Mouse (Mus musculus): Measurements from ENCODE around the gene Lrrc4b.

Lrrc4b gene

GRCm38 (mm10) chr7:44428171-44428950 is 457 bp upstream of the Lrrc4b start:
- ChIA-PET POLR2A (interaction anchor here in 2 of 4 experiments (0.6 to 1.5 kb wide), 5 partner anchors 15 to 275 kb away, joined by 3 to 7 read pairs (median 3); no protein-coding TSS in a partner anchor), CTCF (interaction anchor here (0.6 to 1.4 kb wide), 7 partner anchors 14 to 534 kb away, joined by 3 to 12 read pairs (median 3); no protein-coding TSS in a partner anchor)

DNA sequence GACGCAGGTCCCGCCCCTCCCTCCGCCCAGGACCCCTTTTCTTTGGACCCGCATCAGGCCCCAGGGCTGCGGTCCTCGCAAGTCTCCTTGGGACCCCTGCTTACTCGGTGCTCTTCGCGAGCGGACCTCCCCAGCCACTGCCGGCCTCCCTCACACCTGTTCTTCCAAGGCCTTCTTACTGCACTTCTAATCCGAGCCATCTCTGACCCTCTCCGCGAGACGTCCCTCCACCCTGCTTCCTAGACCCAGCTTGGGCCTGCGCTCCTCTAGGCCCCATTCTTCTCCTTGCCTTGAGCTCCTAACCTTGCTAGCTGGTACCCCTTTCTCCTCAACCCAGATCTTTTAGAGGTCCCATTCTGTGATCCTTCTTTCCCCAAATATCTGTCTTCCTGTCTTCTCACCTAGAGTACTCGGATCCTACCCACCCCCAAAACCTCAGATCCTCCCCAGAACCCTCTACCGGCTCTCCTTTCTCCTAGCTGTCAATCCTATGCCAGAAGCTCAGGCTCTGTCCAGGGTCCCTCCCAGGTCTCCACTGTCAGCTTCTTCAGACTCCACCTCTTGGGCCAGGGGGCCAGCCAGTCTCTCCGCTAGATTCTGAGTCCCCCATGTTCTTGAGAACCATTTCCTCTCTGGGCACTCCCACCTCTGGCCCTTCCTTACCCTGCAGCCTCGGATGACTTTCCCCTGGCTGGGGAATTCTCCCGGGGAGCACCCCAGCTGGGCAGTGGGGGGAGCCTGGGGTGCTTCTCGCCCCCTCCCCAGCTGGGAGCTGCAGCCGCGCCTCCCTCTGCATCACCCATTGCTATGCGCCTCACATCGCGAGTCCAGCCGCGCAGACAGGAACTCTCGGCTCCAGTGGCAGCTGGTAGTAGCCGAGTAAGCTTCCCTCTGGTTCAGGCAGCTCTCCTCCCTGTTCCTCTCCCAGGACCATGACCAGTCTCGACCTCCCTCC is 993 bp downstream of the Lrrc4b start:
- CTCF ChIA-PET: interaction anchor here in 3 of 4 experiments (0.9 to 2.1 kb wide), 9 partner anchors 12 to 167 kb away, joined by 3 to 8 read pairs (median 4); no protein-coding TSS in a partner anchor
- POLR2A ChIA-PET: interaction anchor here (0.5 to 2.3 kb wide), 19 partner anchors 12 to 341 kb away, joined by 3 to 10 read pairs (median 3); partner anchors contain the start of genes Emc10 (in 2 of the 4), Fam71e1 (in 2 of the 4), Josd2 (in 2 of the 4) and 1700028J19Rik (in 1 of the 4)

DNA sequence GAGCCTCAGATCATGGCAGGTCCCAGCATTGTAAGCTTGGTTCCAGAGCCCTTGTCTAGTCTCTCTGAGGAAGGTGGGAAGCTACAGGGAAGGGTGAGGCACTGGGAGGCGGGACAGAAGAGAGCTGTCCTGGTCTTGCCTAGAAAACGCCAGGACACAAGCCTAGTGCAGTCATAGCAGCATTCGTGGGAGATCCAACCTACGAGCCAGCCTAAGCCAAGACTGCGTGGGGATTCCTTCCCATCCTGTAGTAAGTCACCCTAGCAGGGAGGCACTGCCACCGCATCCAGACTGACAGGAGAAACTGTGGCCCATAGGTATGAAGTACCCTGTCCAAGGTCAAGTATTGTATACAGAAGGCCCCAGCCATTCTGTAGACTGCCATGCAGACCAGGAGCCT is 3.7 kb downstream of the Lrrc4b start:
- ChIA-PET POLR2A (interaction anchor here in 2 of 4 experiments (0.7 to 1.6 kb wide), 7 partner anchors 10 to 158 kb away, joined by 3 to 6 read pairs (median 3); partner anchors contain the start of genes Emc10 (in 1 of the 2), Fam71e1 (in 1 of the 2), Kcnc3 (in 1 of the 2) and Syt3 (in 1 of the 2)), CTCF (interaction anchor here in 1 of 4 experiments (1.1 kb wide), 1 partner anchor 81 kb away, joined by 3 read pairs; no protein-coding TSS in a partner anchor)

- CTCF ChIA-PET: interaction anchor here in 3 of 4 experiments (0.5 to 1.9 kb wide), 14 partner anchors 10 to 181 kb away, joined by 3 to 8 read pairs (median 6); partner anchors contain the start of genes Josd2 (in 1 of the 3) and Pold1 (in 1 of the 3)
- POLR2A ChIA-PET: interaction anchor here (0.6 to 1.4 kb wide), 25 partner anchors 9 to 1284 kb away, joined by 3 to 14 read pairs (median 4); partner anchors contain the start of genes Josd2 (in 2 of the 4), 1700028J19Rik (in 1 of the 4), 2410002F23Rik (in 1 of the 4) and Aldh16a1 (in 1 of the 4)
Observed at GRCm38 (mm10) chr7:44433371-44433770, 4.6 kb downstream of the Lrrc4b start.

GRCm38 (mm10) chr7:44434089-44434488 is 5.3 kb downstream of the Lrrc4b start:
- CTCF ChIA-PET: interaction anchor here in 3 of 4 experiments (0.5 to 1.9 kb wide), 11 partner anchors 11 to 171 kb away, joined by 3 to 8 read pairs (median 5); partner anchors contain the start of genes Josd2 (in 1 of the 3) and Pold1 (in 1 of the 3)
- POLR2A ChIA-PET: interaction anchor here in 3 of 4 experiments (0.6 to 1.4 kb wide), 25 partner anchors 8 to 1284 kb away, joined by 3 to 14 read pairs (median 4); partner anchors contain the start of genes Josd2 (in 2 of the 3), 1700028J19Rik (in 1 of the 3), 2410002F23Rik (in 1 of the 3) and Aldh16a1 (in 1 of the 3)

GRCm38 (mm10) chr7:44435796-44436195 is 7.0 kb downstream of the Lrrc4b start:
- ChIA-PET CTCF (interaction anchor here in 1 of 4 experiments (0.6 to 1.1 kb wide), 5 partner anchors 24 to 250 kb away, joined by 3 to 5 read pairs (median 3); no protein-coding TSS in a partner anchor), POLR2A (interaction anchor here in 2 of 4 experiments (1.0 to 1.5 kb wide), 2 partner anchors 10 to 61 kb away, joined by 3 to 4 read pairs; partner anchors contain the start of genes Emc10 (in 1 of the 2) and Fam71e1 (in 1 of the 2))

GRCm38 (mm10) chr7:44436267-44436666 is 7.4 kb downstream of the Lrrc4b start:
- POLR2A ChIA-PET: interaction anchor here in 2 of 4 experiments (1.0 to 1.5 kb wide), 2 partner anchors 9 to 60 kb away, joined by 3 to 4 read pairs; partner anchors contain the start of genes Emc10 (in 1 of the 2) and Fam71e1 (in 1 of the 2)

GRCm38 (mm10) chr7:44437188-44437587 is 8.4 kb downstream of the Lrrc4b start:
- ChIA-PET POLR2A (no interaction called here), CTCF (no interaction called here)

More at GRCm38 (mm10) chr7:44436267-44436666, 7.4 kb downstream of the Lrrc4b start:
- CTCF ChIA-PET: interaction anchor here in 1 of 4 experiments (0.6 to 1.1 kb wide), 3 partner anchors 27 to 214 kb away, joined by 3 to 5 read pairs (median 4); no protein-coding TSS in a partner anchor

GRCm38 (mm10) chr7:44437933-44438332 is 9.1 kb downstream of the Lrrc4b start:
- CTCF ChIA-PET: interaction anchor here in 2 of 4 experiments (0.7 kb wide), 2 partner anchors 50 to 204 kb away, joined by 3 read pairs; no protein-coding TSS in a partner anchor

GRCm38 (mm10) chr7:44439696-44440095 is 10.9 kb downstream of the Lrrc4b start:
- ChIA-PET POLR2A (no interaction called here), CTCF (no interaction called here)

More at GRCm38 (mm10) chr7:44437933-44438332, 9.1 kb downstream of the Lrrc4b start:
- POLR2A ChIA-PET: interaction anchor here in 1 of 4 experiments (1.5 kb wide), 1 partner anchor 29 kb away, joined by 3 read pairs; no protein-coding TSS in a partner anchor

- POLR2A ChIA-PET: interaction anchor here in 2 of 4 experiments (0.6 to 2.1 kb wide), 2 partner anchors 46 to 246 kb away, joined by 4 to 6 read pairs; no protein-coding TSS in a partner anchor
- CTCF ChIA-PET: no interaction called here
Observed at GRCm38 (mm10) chr7:44440479-44440878, 11.7 kb downstream of the Lrrc4b start.

- POLR2A ChIA-PET: interaction anchor here (0.6 to 2.1 kb wide), 7 partner anchors 19 to 216 kb away, joined by 3 to 6 read pairs (median 3); partner anchors contain the start of genes 1700008O03Rik (in 1 of the 4) and Klk1 (in 1 of the 4)
- CTCF ChIA-PET: interaction anchor here in 1 of 4 experiments (2.0 kb wide), 1 partner anchor 11 kb away, joined by 5 read pairs; no protein-coding TSS in a partner anchor
Observed at GRCm38 (mm10) chr7:44441180-44441579, 12.4 kb downstream of the Lrrc4b start.

DNA sequence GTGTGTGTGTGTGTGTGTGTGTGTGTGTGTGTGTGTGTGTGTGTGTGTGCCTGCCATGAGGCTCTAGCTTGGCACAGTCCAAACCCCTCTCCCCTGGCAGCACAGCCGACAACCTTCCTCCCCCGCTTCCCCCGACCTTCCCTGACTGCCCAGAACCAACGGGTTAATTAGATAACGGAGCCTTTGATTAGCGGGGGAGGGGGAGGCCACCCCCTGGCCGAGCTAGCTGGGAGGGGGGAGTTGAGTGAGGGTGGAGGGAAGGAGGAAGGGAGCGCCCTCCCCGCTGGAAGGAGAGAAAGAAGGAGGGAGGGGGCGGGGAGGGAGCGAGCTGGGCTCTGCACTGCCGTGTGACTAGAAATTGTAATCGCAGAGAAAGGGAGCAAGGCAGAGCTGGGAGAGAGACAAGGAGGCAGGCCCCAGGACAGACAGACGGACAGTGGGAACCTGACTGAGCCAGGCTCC is 12.9 kb downstream of the Lrrc4b start:
- POLR2A ChIA-PET: interaction anchor here (0.6 to 2.1 kb wide), 11 partner anchors 8 to 761 kb away, joined by 3 to 7 read pairs (median 3); partner anchors contain the start of genes 1700008O03Rik (in 1 of the 4) and Klk1 (in 1 of the 4)

GRCm38 (mm10) chr7:44442407-44442821 is 13.6 kb downstream of the Lrrc4b start:
- POLR2A ChIA-PET: interaction anchor here in 3 of 4 experiments (0.6 to 2.1 kb wide), 19 partner anchors 9 to 762 kb away, joined by 3 to 7 read pairs (median 4); partner anchors contain the start of genes Emc10 (in 1 of the 3), Fam71e1 (in 1 of the 3), Josd2 (in 1 of the 3) and Klk1 (in 1 of the 3)
- CTCF ChIA-PET: interaction anchor here in 3 of 4 experiments (0.5 to 2.0 kb wide), 5 partner anchors 12 to 650 kb away, joined by 3 to 8 read pairs (median 4); no protein-coding TSS in a partner anchor

More for the DNA sequence above, 12.9 kb downstream of the Lrrc4b start:
- CTCF ChIA-PET: interaction anchor here in 2 of 4 experiments (0.5 to 2.0 kb wide), 2 partner anchors 11 to 649 kb away, joined by 5 to 8 read pairs; no protein-coding TSS in a partner anchor

- ChIA-PET POLR2A (interaction anchor here in 3 of 4 experiments (0.5 to 1.6 kb wide), 7 partner anchors 13 to 69 kb away, joined by 3 to 7 read pairs (median 3); partner anchors contain the start of genes Josd2 (in 2 of the 3), Emc10 (in 1 of the 3) and Fam71e1 (in 1 of the 3)), CTCF (interaction anchor here in 1 of 4 experiments (1.3 kb wide), 1 partner anchor 45 kb away, joined by 3 read pairs; no protein-coding TSS in a partner anchor)
Observed at GRCm38 (mm10) chr7:44443268-44444173, 14.7 kb downstream of the Lrrc4b start.

Data from embryonic stem cell, embryonic (primary cell).